Mouse (Mus musculus) right cerebral cortex, postnatal 14 days (tissue): ENCODE data around the gene Vrk3.

Experiments
- DNase-seq: peaks from one replicate; pipeline ENCODE4 v3.0.0; 2022

The Vrk3 gene

DNA sequence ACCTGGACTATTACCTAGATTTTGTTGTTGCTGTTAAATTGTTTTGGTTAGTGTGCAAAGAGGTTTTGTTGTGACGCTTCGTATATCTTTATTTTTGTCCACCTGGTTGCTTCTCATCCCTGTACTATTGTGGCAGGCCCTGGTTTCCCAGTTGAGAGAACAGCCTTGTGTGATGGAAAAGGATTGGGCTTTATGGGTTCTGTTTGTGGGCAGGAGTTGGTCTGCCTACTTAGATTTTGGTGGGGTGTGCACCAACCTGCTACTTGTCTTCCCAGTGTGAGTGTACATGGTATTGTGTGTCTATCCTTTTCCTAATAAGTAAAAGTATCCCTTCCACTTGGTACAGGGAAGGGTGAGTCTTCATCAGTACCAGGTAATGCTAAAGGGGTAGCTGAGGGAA lies 71.2 kb downstream of the Vrk3 start:
- DNase-seq: no peak

DNA sequence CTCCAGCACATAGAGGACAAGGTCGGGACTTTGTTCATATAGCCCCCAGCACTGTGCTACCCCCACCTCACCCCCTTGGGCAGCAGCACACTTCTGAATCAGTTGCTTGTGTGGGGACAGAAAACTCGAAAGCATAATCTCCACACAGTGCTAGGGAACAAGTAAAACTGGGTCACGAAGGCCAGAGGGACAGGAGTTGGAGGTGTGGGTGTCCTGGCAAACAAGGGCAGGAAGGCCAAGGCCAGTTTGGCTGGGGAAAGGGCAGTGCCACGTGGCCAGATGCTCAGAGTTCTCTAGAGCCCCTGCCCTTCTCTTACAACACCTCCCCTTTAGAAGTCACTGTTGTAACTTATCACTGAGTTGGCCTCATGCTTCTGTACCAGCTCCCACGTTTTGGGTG lies 71.7 kb downstream of the Vrk3 start:
- no peak for DNase-seq

DNA sequence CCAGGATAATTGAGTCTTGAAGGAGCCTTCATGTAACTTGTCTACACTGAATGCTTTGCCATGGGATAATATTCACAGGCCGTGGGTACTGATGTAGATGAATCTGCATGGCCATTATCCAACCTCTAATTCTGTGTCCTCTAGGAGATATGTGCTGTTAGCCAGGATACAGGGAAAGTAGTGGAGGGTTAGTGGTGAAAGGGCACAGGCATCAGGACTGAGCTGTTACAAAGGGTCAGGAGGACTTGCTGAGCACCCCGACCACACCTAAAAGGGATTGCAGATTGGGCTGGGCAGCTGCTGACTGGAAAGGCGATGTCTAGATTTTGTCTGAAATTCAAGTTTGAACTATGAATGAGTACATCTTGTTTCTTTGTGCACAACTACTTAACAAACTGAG lies 72.3 kb downstream of the Vrk3 start:
- no peak for DNase-seq

DNA sequence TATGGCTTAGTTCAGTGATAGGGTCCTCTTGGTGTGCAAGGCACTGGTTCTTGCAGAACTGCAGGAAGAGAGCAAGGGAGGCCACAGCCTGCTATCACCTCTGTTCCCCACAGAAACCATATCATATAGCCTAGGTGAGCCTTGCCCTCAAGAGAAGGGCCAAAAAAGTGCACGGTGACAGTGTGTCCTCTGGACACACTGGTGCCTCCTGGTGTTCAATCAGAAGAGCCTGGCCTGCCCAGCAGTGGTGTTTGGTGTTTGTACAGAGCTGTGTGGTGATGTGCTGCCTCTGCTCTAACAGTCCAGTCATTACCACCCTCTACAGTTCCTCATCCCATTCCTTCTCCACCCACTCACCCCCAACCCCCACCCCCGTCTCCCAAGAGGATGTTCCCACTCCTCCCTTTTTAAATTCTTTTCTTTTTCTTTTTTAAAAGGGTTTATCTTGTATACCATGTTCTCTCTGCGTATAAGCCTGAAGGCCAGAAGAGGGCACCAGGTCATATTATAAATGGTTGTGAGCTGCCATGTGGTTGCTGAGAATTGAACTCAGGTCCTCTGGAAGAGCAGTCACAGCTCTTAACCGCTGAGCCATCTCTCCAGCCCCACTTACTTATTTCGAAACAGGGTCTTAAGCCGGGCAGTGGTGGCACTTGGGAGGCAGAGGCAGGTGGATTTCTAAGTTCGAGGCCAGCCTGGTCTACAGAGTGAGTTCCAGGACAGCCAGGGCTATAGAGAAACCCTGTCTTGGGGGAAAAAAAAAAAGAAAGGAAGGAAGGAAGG lies 73.6 kb downstream of the Vrk3 start:
- no peak for DNase-seq

DNA sequence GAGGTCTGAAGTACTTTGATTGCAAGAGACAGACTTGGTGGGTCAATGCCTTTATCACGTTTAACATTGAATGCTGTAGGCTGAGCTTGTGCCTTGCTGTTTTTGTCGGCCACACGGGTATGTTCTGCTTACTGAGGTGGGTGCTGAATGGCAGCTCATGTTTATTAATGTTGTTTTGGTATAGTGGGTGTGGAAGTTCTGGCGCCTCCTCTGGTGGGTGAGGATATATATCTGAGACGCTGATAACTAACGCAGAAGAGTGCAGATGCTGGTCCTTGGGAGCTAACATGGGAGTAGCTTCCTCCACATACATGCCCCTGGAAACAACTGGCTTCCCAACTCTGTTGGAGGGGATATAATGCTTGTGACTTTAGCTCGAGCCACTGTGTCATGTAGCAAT lies 75.2 kb downstream of the Vrk3 start:
- DNase-seq: no peak

DNA sequence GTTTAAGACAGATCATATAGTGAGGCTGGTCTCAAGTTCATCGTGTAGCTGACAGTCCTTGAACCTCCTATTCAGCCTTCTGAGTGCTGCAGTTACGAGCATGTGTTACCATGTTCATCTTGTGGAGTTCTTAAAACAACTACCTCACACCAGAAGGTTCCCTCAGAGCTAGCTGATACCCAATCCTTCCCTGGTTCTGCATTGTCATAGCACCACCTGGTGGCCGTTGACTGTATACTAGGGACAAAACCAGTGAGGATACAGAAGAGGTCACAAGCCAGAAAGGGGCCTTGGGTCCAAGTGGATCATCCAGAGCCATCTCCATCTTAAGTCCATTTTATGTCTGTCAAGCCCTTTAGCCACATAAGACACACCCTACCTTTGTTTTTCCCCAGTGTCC lies 76.7 kb downstream of the Vrk3 start:
- peak; percentile 85 for DNase-seq

DNA sequence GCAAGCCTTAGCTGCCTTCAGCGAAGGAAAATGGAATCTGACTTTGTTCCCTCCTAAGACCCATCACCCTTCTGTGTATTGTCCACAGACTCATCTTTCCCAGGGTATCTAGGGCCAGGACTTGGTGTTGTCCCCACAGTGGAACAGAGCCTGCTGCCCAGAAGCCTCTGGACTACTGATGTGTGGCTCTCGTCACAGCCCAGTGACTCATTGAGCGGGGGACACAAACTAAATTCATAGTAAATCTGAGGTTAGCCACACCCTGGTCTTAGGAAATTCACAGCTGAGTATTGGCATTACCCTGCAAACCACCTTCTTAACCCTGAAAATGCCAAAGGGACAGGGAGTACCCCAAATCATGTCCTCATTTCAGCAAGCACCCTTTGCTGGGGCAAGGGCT lies 78.6 kb downstream of the Vrk3 start:
- no peak for DNase-seq
